Mouse (Mus musculus) midbrain, embryonic 10.5 days (tissue): ENCODE measurements at regions not wholly inside any gene's neighbourhood (a gene's known extent, or its start where the extent isn't known, plus 50 kb on each side); places are given as distances from the start of the nearest gene placed in this dataset.

Experiments
- DNase-seq: peaks from one replicate; pipeline ENCODE4 v3.0.0-alpha.2; 2017; ENCODE audit warnings: low spot score
- H3K27ac ChIP-seq: fragments of 300-500 bp; sonication (generic); replicated peaks from 2 replicates; pipeline ENCODE4 v1.5.1; 2016; ENCODE audit warnings: mild to moderate bottlenecking
- H3K27me3 ChIP-seq: fragments of 300-500 bp; sonication (generic); 2 replicates; pipeline ENCODE4 v1.6.1; 2016; ENCODE audit warnings: low read depth, mild to moderate bottlenecking; ENCODE audit not compliant: poor library complexity, severe bottlenecking
- H3K36me3 ChIP-seq: fragments of 300-500 bp; sonication (generic); 2 replicates; pipeline ENCODE4 v1.6.1; 2016; ENCODE audit warnings: mild to moderate bottlenecking, moderate library complexity
- H3K4me1 ChIP-seq: fragments of 300-500 bp; sonication (generic); 2 replicates; pipeline ENCODE4 v1.6.1; 2016
- H3K4me3 ChIP-seq: fragments of 300-500 bp; sonication (generic); 2 replicates; pipeline ENCODE4 v1.5.1; 2016; ENCODE audit warnings: mild to moderate bottlenecking, moderate library complexity
- H3K9me3 ChIP-seq: fragments of 300-500 bp; sonication (generic); replicated peaks from 2 replicates; pipeline ENCODE4 v1.6.1; 2016; ENCODE audit warnings: mild to moderate bottlenecking
- WGBS: fragments of 180-500 bp; shearing (Covaris S2); methylation state at CpG from one replicate; pipeline ENCODE4 v1.1.7; 2016; 5-methylcytosine and 5-hydroxymethylcytosine counted together

DNA sequence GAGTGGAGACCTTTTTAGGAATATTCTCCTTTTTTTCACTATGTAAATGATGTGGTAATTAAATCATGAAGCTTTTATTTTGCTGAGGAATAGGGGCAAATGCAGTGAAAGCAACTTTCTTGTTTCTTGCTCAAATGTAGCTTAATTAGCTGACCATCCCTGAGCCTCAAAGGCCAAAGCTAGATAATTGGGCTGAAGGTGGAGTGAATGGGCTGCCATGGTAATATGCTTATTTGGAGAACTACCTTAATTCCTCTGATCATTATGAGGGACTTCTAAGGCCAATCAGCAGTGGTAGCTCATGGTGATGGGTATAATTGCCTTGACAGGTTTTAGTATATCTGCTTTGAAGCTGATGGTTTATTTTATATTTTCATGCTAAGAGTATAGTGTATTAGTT is 702.5 kb upstream of the Alcam start:
- H3K27ac ChIP-seq, result no peak overlapping the region
- no peaks in the 10 kb centered on the region for H3K4me1 ChIP-seq
- no peaks in the 10 kb centered on the region for H3K36me3 ChIP-seq
- H3K4me3 ChIP-seq, result no peak overlapping the region
- no peaks in the 10 kb centered on the region for H3K27me3 ChIP-seq
- no peak for DNase-seq
- H3K9me3 ChIP-seq, result no peaks in the 10 kb centered on the region

- 95% methylated on average over 2 of the region's 2 CpGs for WGBS
- H3K4me1 ChIP-seq, result no peaks in the 10 kb centered on the region
- H3K27me3 ChIP-seq, result no peaks in the 10 kb centered on the region
- no peak overlapping the region for H3K4me3 ChIP-seq
- no peaks in the 10 kb centered on the region for H3K36me3 ChIP-seq
- H3K27ac ChIP-seq, result no peak overlapping the region
- DNase-seq, result no peak
- no peaks in the 10 kb centered on the region for H3K9me3 ChIP-seq
Measured at GRCm38 (mm10) chr16:53130677-53131076, 676.8 kb upstream of the Alcam start.

DNA sequence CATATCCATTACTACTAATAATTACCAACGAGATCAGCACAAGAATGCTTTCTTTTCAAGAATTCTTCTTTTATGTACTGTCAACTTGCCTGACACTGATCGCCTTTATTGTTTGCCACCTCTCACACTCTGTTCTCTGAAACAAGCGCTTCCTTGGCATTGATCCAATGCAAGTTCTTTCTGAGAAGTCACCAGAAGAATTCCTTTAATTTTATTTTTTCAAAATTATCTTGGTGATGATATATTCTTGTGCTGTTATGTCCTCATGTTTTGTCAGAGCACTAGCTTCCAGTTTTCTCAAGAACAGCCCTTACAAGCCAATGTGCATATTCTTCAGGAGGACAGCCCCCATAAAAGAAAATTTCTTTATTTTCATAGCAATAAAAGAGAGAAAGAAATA is 654.9 kb upstream of the Alcam start:
- Histone ChIP-seq H3K36me3 (no peaks in the 10 kb centered on the region), H3K9me3 (no peaks in the 10 kb centered on the region), H3K4me1 (no peaks in the 10 kb centered on the region), H3K27ac (no peak overlapping the region), H3K27me3 (no peaks in the 10 kb centered on the region), H3K4me3 (no peak overlapping the region)
- no peak for DNase-seq
- WGBS, result 88% methylated on average over 3 of the region's 3 CpGs

GRCm38 (mm10) chr16:53095396-53095929 is 641.6 kb upstream of the Alcam start:
- Histone ChIP-seq H3K9me3 (no peaks in the 10 kb centered on the region), H3K4me3 (no peak overlapping the region), H3K27me3 (no peaks in the 10 kb centered on the region), H3K27ac (no peak overlapping the region), H3K36me3 (no peaks in the 10 kb centered on the region), H3K4me1 (no peaks in the 10 kb centered on the region)
- no peak for DNase-seq
- WGBS, result 66% methylated on average over 2 of the region's 2 CpGs

- no peaks in the 10 kb centered on the region for H3K27me3 ChIP-seq
- no peaks in the 10 kb centered on the region for H3K4me1 ChIP-seq
- H3K9me3 ChIP-seq, result no peaks in the 10 kb centered on the region
- no peak overlapping the region for H3K27ac ChIP-seq
- no peak for DNase-seq
- no peaks in the 10 kb centered on the region for H3K36me3 ChIP-seq
- WGBS, result 76% methylated on average over 6 of the region's 6 CpGs
- H3K4me3 ChIP-seq, result no peak overlapping the region
Measured at GRCm38 (mm10) chr16:53073856-53074568, 620.1 kb upstream of the Alcam start.

- Histone ChIP-seq H3K27ac (no peak overlapping the region), H3K4me3 (no peak overlapping the region), H3K4me1 (no peaks in the 10 kb centered on the region), H3K27me3 (no peaks in the 10 kb centered on the region), H3K9me3 (no peaks in the 10 kb centered on the region), H3K36me3 (no peaks in the 10 kb centered on the region)
- no peak for DNase-seq
- 91% methylated on average over 9 of the region's 9 CpGs for WGBS
Measured at GRCm38 (mm10) chr16:53071887-53072682, 618.2 kb upstream of the Alcam start.

DNA sequence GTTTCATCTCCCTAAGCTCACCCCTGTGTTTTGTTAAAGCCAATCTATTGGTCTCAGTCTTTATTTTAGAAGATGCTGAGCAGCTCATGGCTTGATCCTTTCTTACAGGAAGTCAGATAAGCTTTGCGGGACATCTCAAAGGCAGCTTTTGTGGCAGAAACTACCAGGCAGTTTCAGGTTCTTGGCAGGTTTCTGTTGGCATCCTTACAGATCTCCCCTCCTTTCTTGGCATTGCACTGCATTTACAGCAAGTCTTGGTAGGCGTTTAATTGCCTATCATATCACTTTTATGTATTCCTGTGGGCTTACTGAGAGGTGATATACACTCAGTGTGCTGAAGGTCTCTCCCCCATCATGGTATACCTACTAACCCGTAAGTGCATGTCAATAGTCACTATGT is 610.3 kb upstream of the Alcam start:
- 85% methylated on average over 3 of the region's 3 CpGs for WGBS
- Histone ChIP-seq H3K27me3 (no peaks in the 10 kb centered on the region), H3K4me1 (no peaks in the 10 kb centered on the region), H3K36me3 (no peaks in the 10 kb centered on the region), H3K9me3 (no peaks in the 10 kb centered on the region), H3K27ac (no peak overlapping the region), H3K4me3 (no peak overlapping the region)
- no peak for DNase-seq

- no peak overlapping the region for H3K27ac ChIP-seq
- DNase-seq, result no peak
- H3K27me3 ChIP-seq, result no peaks in the 10 kb centered on the region
- H3K4me1 ChIP-seq, result no peaks in the 10 kb centered on the region
- H3K9me3 ChIP-seq, result no peaks in the 10 kb centered on the region
- no peaks in the 10 kb centered on the region for H3K36me3 ChIP-seq
- WGBS, result 90% methylated on average over 5 of the region's 5 CpGs
- no peak overlapping the region for H3K4me3 ChIP-seq
Measured at GRCm38 (mm10) chr16:53063061-53063460, 609.2 kb upstream of the Alcam start.

DNA sequence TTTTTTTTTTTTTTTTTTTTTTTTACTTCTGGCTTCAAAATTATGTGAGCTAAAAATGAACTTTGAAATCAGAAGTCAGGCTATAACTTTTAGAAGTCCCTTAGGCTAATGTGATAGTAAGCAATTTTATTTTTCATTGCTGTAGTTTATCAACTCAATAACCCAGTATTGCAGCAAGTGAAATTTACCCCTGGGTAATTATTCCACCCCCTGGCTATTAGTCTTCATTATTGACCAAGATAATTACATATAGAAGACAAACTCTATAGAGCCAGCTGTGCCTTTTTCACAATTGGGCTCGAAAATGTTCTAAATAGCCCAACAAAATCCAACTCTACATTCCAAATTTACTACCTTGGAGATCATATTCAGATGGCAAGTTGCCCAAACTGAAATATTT is 572.2 kb upstream of the Alcam start:
- DNase-seq, result no peak
- no peaks in the 10 kb centered on the region for H3K27me3 ChIP-seq
- H3K4me3 ChIP-seq, result no peak overlapping the region
- WGBS, result 85% methylated on average over 1 of the region's 1 CpGs
- no peaks in the 10 kb centered on the region for H3K36me3 ChIP-seq
- H3K4me1 ChIP-seq, result no peaks in the 10 kb centered on the region
- no peak overlapping the region for H3K27ac ChIP-seq
- no peaks in the 10 kb centered on the region for H3K9me3 ChIP-seq

- Histone ChIP-seq H3K4me3 (no peak overlapping the region), H3K9me3 (no peaks in the 10 kb centered on the region), H3K4me1 (peaks cover 6% of the 10 kb centered on the region), H3K36me3 (no peaks in the 10 kb centered on the region), H3K27me3 (no peaks in the 10 kb centered on the region), H3K27ac (no peak overlapping the region)
- 53% methylated on average over 1 of the region's 1 CpGs for WGBS
- DNase-seq, result no peak
Measured at GRCm38 (mm10) chr16:53011847-53012246, 558.0 kb upstream of the Alcam start.

DNA sequence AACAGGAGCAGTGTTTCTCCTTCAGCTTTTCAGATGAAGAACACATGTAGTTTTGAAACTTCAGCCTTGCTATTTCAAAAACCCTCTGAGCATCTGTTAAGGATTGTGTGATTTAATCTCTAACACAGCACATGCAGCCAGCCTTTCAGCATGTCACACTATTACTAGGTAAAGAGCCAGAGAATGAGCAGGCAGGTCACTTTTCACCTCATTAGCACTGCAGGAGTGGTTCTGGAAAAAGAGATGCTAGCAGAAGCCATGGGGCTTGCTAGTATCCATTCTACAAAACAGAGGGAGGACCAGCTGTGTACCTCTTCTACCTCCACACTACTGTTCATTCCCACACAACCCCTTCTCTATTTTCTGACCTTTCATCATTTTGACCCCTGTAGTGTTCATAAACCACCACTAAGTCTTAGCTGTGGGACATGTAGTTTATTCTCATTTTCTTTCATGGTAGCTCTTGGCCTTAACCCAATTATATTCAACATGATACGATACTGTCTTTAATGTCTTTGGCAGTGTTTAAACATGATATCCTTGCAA is 535.1 kb upstream of the Alcam start:
- no peak overlapping the region for H3K4me3 ChIP-seq
- 95% methylated on average over 1 of the region's 1 CpGs for WGBS
- H3K27me3 ChIP-seq, result no peaks in the 10 kb centered on the region
- no peaks in the 10 kb centered on the region for H3K36me3 ChIP-seq
- no peaks in the 10 kb centered on the region for H3K9me3 ChIP-seq
- H3K27ac ChIP-seq, result no peak overlapping the region
- no peaks in the 10 kb centered on the region for H3K4me1 ChIP-seq
- DNase-seq, result no peak

DNA sequence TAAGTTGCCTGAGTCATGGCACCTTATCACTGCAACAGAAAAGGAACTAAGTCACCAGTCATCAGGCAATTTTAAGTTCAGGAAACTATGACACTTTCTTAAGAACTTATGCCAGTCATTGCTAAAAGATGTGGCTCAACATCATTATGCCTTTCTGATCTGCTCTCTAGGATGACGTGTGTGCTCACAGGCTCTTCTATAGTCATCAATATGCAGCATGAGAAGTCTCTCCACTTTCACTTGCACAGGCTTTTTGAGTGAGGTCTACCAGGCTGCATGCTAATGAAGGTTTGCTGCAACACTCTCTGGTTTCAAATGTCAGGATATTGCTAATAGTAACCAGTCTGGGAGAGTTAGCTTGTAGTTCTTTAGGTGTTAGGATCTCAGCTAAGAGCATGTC is 530.5 kb upstream of the Alcam start:
- no peak for DNase-seq
- no peaks in the 10 kb centered on the region for H3K36me3 ChIP-seq

GRCm38 (mm10) chr16:52980995-52981394 is 527.1 kb upstream of the Alcam start:
- no peaks in the 10 kb centered on the region for H3K27me3 ChIP-seq
- no peaks in the 10 kb centered on the region for H3K36me3 ChIP-seq
- no peak for DNase-seq
- H3K4me1 ChIP-seq, result no peaks in the 10 kb centered on the region
- no peak overlapping the region for H3K4me3 ChIP-seq
- no peaks in the 10 kb centered on the region for H3K9me3 ChIP-seq
- 93% methylated on average over 2 of the region's 2 CpGs for WGBS
- no peak overlapping the region for H3K27ac ChIP-seq

More for the DNA sequence above, 530.5 kb upstream of the Alcam start:
- H3K27me3 ChIP-seq, result no peaks in the 10 kb centered on the region
- no peak overlapping the region for H3K27ac ChIP-seq
- WGBS, result 70% methylated on average over 1 of the region's 1 CpGs
- H3K4me1 ChIP-seq, result no peaks in the 10 kb centered on the region
- no peak overlapping the region for H3K4me3 ChIP-seq
- H3K9me3 ChIP-seq, result no peaks in the 10 kb centered on the region
